Mouse (Mus musculus) myocyte (in vitro differentiated cells): ENCODE measurements at regions not wholly inside any gene's neighbourhood (a gene's known extent, or its start where the extent isn't known, plus 50 kb on each side); places are given as distances from the start of the nearest gene placed in this dataset.

Source experiments
- H3K27me3 ChIP-seq: one replicate; pipeline ENCODE4 v1.6.1; 2011; ENCODE audit not compliant: control insufficient read depth, insufficient read depth, insufficient read length
- H3K36me3 ChIP-seq: one replicate; pipeline ENCODE4 v1.6.1; 2011; ENCODE audit not compliant: control insufficient read depth, insufficient read depth
- H3K4me2 ChIP-seq: one replicate; pipeline ENCODE4 v1.6.1; 2011; ENCODE audit warnings: low read depth, control low read depth
- H3K4me3 ChIP-seq: one replicate; pipeline ENCODE4 v1.5.1; 2011; ENCODE audit warnings: mild to moderate bottlenecking, control low read depth, moderate library complexity
- H3K79me2 ChIP-seq: one replicate; pipeline ENCODE4 v1.6.1; 2011; ENCODE audit not compliant: control insufficient read depth, insufficient read depth
- H3ac ChIP-seq: one replicate; pipeline ENCODE4 v1.6.1; 2011; ENCODE audit not compliant: control insufficient read depth, insufficient read length
- CEBPB ChIP-seq: IDR thresholded peaks from 2 replicates; pipeline ENCODE4 v1.6.1; 2011; ENCODE audit warnings: mild to moderate bottlenecking, moderate library complexity; ENCODE audit not compliant: poor library complexity, insufficient read depth, severe bottlenecking
- E2F4 ChIP-seq: IDR thresholded peaks from one replicate; pipeline ENCODE4 v1.6.1; 2011; ENCODE audit warnings: mild to moderate bottlenecking, control low read depth, moderate library complexity; ENCODE audit not compliant: insufficient read depth
- MAX ChIP-seq: IDR thresholded peaks from one replicate; pipeline ENCODE4 v1.6.1; 2011; ENCODE audit warnings: low read depth, mild to moderate bottlenecking, control low read depth
- MYOD1 ChIP-seq, 3 experiments: IDR thresholded peaks; one replicate each; pipeline ENCODE4 v1.6.1; 2011; ENCODE audit warnings: control low read depth in 2 of 3, low read depth in 2 of 3, mild to moderate bottlenecking in 2 of 3, moderate library complexity in 1 of 3; ENCODE audit not compliant: insufficient read length in 2 of 3, control insufficient read depth in 1 of 3
- MYOG ChIP-seq, 3 experiments: IDR thresholded peaks; one replicate each; pipeline ENCODE4 v1.6.1; 2011; ENCODE audit warnings: control low read depth in 2 of 3, low read depth in 2 of 3, mild to moderate bottlenecking in 2 of 3; ENCODE audit not compliant: insufficient read length in 2 of 3, control insufficient read depth in 1 of 3, insufficient read depth in 1 of 3
- POLR2A ChIP-seq: IDR thresholded peaks from one replicate; pipeline ENCODE4 v1.6.1; 2011; ENCODE audit warnings: low read depth, mild to moderate bottlenecking, control low read depth, moderate library complexity; ENCODE audit not compliant: insufficient read length
- POLR2AphosphoS2 ChIP-seq: IDR thresholded peaks from one replicate; pipeline ENCODE4 v1.6.1; 2011; ENCODE audit warnings: low read depth, control low read depth; ENCODE audit not compliant: insufficient read length
- REST ChIP-seq: IDR thresholded peaks from one replicate; pipeline ENCODE4 v1.6.1; 2011; ENCODE audit warnings: mild to moderate bottlenecking, control low read depth, moderate library complexity; ENCODE audit not compliant: insufficient read depth, insufficient read length
- SRF ChIP-seq: IDR thresholded peaks from one replicate; pipeline ENCODE4 v1.6.1; 2011; ENCODE audit warnings: low read depth; ENCODE audit not compliant: control insufficient read depth, insufficient read length
- TCF12 ChIP-seq: IDR thresholded peaks from one replicate; pipeline ENCODE4 v1.6.1; 2011; ENCODE audit warnings: mild to moderate bottlenecking, control low read depth; ENCODE audit not compliant: poor library complexity, insufficient read depth, severe bottlenecking
- TCF3 ChIP-seq: IDR thresholded peaks from one replicate; pipeline ENCODE4 v1.6.1; 2011; ENCODE audit warnings: low read depth, control low read depth; ENCODE audit not compliant: insufficient read length
- USF1 ChIP-seq: IDR thresholded peaks from one replicate; pipeline ENCODE4 v1.6.1; 2011; ENCODE audit warnings: low read depth, mild to moderate bottlenecking, control low read depth, moderate library complexity

DNA sequence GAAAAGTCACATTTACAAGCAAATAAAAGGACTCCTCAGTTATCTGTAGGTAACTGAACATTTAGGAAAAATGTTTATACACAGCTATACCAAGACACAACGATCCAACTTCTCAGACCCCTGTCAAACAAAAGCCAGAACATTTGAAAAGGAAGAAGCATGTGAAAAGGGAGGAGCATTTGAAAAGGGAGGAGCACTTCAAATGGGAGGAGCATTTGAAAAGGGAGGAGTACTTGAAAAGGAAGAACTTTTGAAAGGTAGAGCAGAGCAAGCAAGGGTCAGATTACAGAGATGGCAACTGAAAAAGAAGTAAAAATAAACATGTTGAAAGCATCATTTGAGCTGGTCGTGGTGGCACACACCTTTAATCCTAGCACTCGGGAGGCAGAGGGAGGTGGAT lies 318.3 kb downstream of the Zfp706 start:
- H3K36me3 ChIP-seq = no peaks in the 10 kb centered on the region
- no peak overlapping the region for H3K4me2 ChIP-seq
- H3K79me2 ChIP-seq = no peaks in the 10 kb centered on the region
- H3K4me3 ChIP-seq = no peak overlapping the region
- no peak for TF ChIP-seq REST
- H3K27me3 ChIP-seq = peaks cover 9% of the 10 kb centered on the region
- H3ac ChIP-seq = no peak overlapping the region

GRCm38 (mm10) chr15:36688051-36688754 lies 319.4 kb downstream of the Zfp706 start:
- Histone ChIP-seq H3K27me3 (peaks cover 9% of the 10 kb centered on the region), H3K79me2 (no peaks in the 10 kb centered on the region), H3ac (no peak overlapping the region), H3K36me3 (no peaks in the 10 kb centered on the region), H3K4me2 (no peak overlapping the region), H3K4me3 (no peak overlapping the region)
- TF ChIP-seq SRF = no peak
- no peak for TF ChIP-seq E2F4
- no peak for TF ChIP-seq USF1
- no peak for TF ChIP-seq MYOD1 (IDR thresholded peaks at IDR 0.05; ENCODE audit: control insufficient read depth in 1 of 3, insufficient read length in 2 of 3, low read depth in 2 of 3)
- TF ChIP-seq POLR2AphosphoS2 = no peak

DNA sequence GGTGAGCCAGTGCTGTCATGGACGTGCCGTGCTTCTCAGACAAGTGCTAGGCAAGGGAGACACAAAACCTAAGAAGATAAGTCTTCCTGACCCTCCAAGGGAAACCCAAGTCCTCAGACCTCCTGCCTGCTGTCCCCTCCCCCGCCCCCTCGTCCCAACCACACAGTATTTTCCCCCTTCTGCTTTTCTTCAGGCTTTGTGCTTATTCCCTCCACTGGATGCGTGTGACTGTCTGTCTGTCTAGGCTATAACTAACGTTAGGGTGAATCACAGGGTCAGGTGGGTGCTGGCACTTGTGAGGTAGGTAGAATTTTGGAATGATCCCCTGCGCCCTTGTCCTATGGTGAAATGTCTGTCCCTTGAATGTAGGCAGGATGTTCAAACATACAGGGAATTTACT lies 322.9 kb downstream of the Zfp706 start:
- no peak overlapping the region for H3ac ChIP-seq
- H3K79me2 ChIP-seq = no peaks in the 10 kb centered on the region
- H3K36me3 ChIP-seq = no peaks in the 10 kb centered on the region
- no peak overlapping the region for H3K4me3 ChIP-seq
- H3K4me2 ChIP-seq = no peak overlapping the region
- peaks cover 21% of the 10 kb centered on the region for H3K27me3 ChIP-seq
- TF ChIP-seq E2F4 (no peak), TCF3 (no peak), POLR2AphosphoS2 (no peak), MAX (no peak), MYOG (IDR thresholded peaks at IDR 0.05; ENCODE audit: control insufficient read depth in 1 of 3, insufficient read depth in 1 of 3, insufficient read length in 2 of 3, low read depth in 2 of 3) (no peak), USF1 (no peak), POLR2A (no peak), REST (no peak), SRF (no peak), TCF12 (no peak), MYOD1 (IDR thresholded peaks at IDR 0.05; ENCODE audit: control insufficient read depth in 1 of 3, insufficient read length in 2 of 3, low read depth in 2 of 3) (no peak), CEBPB (no peak)

DNA sequence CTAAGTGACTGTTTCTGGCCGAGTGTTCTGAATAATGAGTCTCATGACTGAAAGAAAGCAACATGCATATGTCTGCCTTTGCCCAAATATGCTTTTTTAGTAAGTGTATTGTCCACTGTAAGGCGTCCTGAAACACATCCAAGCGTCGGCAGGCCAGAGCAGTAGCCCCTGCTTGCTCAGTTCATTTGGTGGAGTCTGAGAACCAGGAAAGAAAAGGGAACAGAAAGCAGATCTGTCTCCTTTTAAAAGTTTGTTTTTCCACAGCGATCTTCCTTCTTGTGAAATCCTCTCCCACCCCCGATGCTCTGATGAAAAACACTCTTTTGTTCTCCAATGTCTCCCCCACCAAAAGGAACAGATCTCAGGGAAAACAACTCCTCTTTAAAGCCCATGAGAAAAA lies 324.7 kb downstream of the Zfp706 start:
- no peak overlapping the region for H3ac ChIP-seq
- H3K4me3 ChIP-seq = no peak overlapping the region

GRCm38 (mm10) chr15:36682159-36682558 lies 325.4 kb downstream of the Zfp706 start:
- no peaks in the 10 kb centered on the region for H3K79me2 ChIP-seq
- H3ac ChIP-seq = no peak overlapping the region
- TF ChIP-seq MYOG (IDR thresholded peaks at IDR 0.05; ENCODE audit: control insufficient read depth in 1 of 3, insufficient read depth in 1 of 3, insufficient read length in 2 of 3, low read depth in 2 of 3) (no peak), USF1 (no peak), TCF12 (no peak), REST (no peak), POLR2AphosphoS2 (no peak), E2F4 (no peak), SRF (no peak), POLR2A (no peak), CEBPB (no peak), MAX (no peak), TCF3 (no peak), MYOD1 (IDR thresholded peaks at IDR 0.05; ENCODE audit: control insufficient read depth in 1 of 3, insufficient read length in 2 of 3, low read depth in 2 of 3) (no peak)
- H3K4me2 ChIP-seq = no peak overlapping the region
- H3K4me3 ChIP-seq = no peak overlapping the region
- H3K36me3 ChIP-seq = no peaks in the 10 kb centered on the region
- peaks cover 17% of the 10 kb centered on the region for H3K27me3 ChIP-seq

More for the DNA sequence above, 324.7 kb downstream of the Zfp706 start:
- H3K36me3 ChIP-seq = no peaks in the 10 kb centered on the region
- no peak for TF ChIP-seq CEBPB
- no peak for TF ChIP-seq POLR2AphosphoS2
- TF ChIP-seq POLR2A = no peak
- no peak for TF ChIP-seq MYOD1 (IDR thresholded peaks at IDR 0.05; ENCODE audit: control insufficient read depth in 1 of 3, insufficient read length in 2 of 3, low read depth in 2 of 3)
- TF ChIP-seq TCF3 = no peak
- no peak for TF ChIP-seq MAX
- TF ChIP-seq SRF = no peak
- TF ChIP-seq REST = no peak
- H3K27me3 ChIP-seq = peaks cover 24% of the 10 kb centered on the region
- H3K4me2 ChIP-seq = no peak overlapping the region
- no peaks in the 10 kb centered on the region for H3K79me2 ChIP-seq
